In the genomic region with DNA sequence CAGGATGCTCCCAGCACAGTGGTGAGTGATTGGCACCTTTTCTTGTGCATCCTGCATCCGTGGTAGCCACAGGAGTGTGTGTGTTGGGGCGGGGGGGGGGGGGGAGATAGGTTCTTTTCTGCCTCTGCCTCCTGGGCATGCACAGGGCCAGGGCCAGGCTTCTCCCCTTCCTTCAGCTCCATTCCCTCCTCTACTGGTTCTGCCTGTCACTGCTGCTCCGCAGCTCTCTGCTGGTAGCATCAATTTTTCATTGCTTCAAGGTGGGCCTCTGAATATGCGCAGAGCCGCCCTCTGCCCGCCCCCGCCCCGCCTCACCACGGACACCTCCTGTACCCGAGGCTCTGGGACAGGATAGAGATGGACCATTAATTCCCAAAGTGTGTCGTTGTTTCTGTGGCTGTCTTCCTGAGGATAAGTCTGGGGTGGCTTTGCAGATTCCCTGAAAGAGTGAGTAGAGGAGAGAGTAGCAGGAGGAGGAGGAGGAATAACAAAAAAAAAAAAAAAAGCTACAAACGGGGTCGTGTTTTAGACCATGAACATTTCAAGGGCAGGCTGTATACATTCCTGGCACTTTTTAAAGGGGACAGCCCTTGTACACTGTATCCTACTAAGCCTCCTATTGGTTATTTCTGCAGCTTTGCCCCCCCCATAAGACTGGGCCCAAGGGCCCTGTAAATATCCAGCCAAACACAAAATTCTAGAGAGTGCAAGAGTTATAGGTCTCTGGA, we compare ENCODE assay signal across 19 mouse cellular contexts. TPM values are rescaled to one million over a fixed set of nuclear protein-coding genes. Genes with fewer than 3 reads are reported as not detected.
DNase-seq lines count a peak whose midpoint lies in the region; ATAC-seq and TF ChIP-seq lines count a peak whose summit lies in the region.
"Had no signal": no experiment of that assay in that cellular context is flagged by ENCODE, and none has a peak within 500 bp of the region (broad histone marks: within the 10 kb centered on the region; RNA-seq: fewer than 3 reads in every experiment).

No protein-coding gene starts in this region.

- DNase-seq in heart, adult 11 months, result peak; percentile 49
- DNase-seq in heart, postnatal 25 days (ENCODE audit: low spot score), result no peak
- no peak for DNase-seq in kidney, postnatal 0 days (ENCODE audit: low spot score)
- DNase-seq in kidney, postnatal 25 days, result no peak
- DNase-seq in hindbrain, postnatal 0 days (ENCODE audit: low spot score), result no peak
- no peak for DNase-seq in adrenal gland, adult 2 months
- DNase-seq: adrenal gland, postnatal 14 days; cerebellum, adult 11-12 months; cerebellum, postnatal 25 days; gastrocnemius, postnatal 25 days; heart, postnatal 36 days; kidney, adult 11 months; layer of hippocampus, postnatal 36 days; thymus, postnatal 36 days had no signal

- H3K4me2 ChIP-seq in kidney, postnatal 0 days (ENCODE audit: low read length), result 0 out of 2 replicates have a peak overlapping the region, but pooled peaks have one; percentile 6
- H3K4me2 ChIP-seq in hindbrain, postnatal 0 days (ENCODE audit: low read depth, low read length), result no peak overlapping the region
- H3K4me2 ChIP-seq in neural tube, embryonic 14.5 days (ENCODE audit: low read depth, low read length), result peak overlapping the region; percentile 21; the same call in 1 of the 2 replicates
- H3K4me2 ChIP-seq: heart, embryonic 11.5 days; liver, embryonic 15.5 days had no signal

- no peak for TF ChIP-seq CTCF in kidney, postnatal 0 days (IDR thresholded peaks at IDR 0.05; ENCODE audit: low read depth)
- TF ChIP-seq CTCF in hindbrain, postnatal 0 days (IDR thresholded peaks at IDR 0.05; ENCODE audit: low read depth), result no peak

- no peak for ATAC-seq in kidney, postnatal 0 days (replicated peaks; ENCODE audit: low FRiP score, low read depth)
- ATAC-seq in hindbrain, postnatal 0 days, result peak; percentile 63
- peak; percentile 74 for ATAC-seq in neural tube, embryonic 14.5 days (ENCODE audit: low read depth)

- H3K4me1 ChIP-seq in kidney, postnatal 0 days (replicated peaks; ENCODE audit: insufficient read depth, low read length), result no peaks in the 10 kb centered on the region
- no peaks in the 10 kb centered on the region for H3K4me1 ChIP-seq in hindbrain, postnatal 0 days (ENCODE audit: insufficient read depth, low read length)
- H3K4me1 ChIP-seq in neural tube, embryonic 14.5 days (ENCODE audit: control insufficient read depth, insufficient read depth, low read length), result no peaks in the 10 kb centered on the region
- H3K4me1 ChIP-seq: liver, embryonic 15.5 days had no signal

- H3K27ac ChIP-seq in kidney, postnatal 0 days, result no peak overlapping the region
- no peak overlapping the region for H3K27ac ChIP-seq in hindbrain, postnatal 0 days
- H3K27ac ChIP-seq in neural tube, embryonic 14.5 days (ENCODE audit: low read depth, low read length), result no peak overlapping the region
- H3K27ac ChIP-seq: embryonic facial prominence, embryonic 10.5 days; liver, embryonic 15.5 days had no signal

- H3K9ac ChIP-seq in kidney, postnatal 0 days (ENCODE audit: low read depth, low read length), result no peak overlapping the region
- H3K9ac ChIP-seq in hindbrain, postnatal 0 days (replicated peaks; ENCODE audit: low read length), result no peak overlapping the region
- H3K9ac ChIP-seq in neural tube, embryonic 14.5 days (replicated peaks; ENCODE audit: low read depth, low read length), result no peak overlapping the region
- H3K9ac ChIP-seq: liver, embryonic 15.5 days had no signal

- H3K36me3 ChIP-seq in kidney, postnatal 0 days (ENCODE audit: insufficient read depth, low read length), result no peaks in the 10 kb centered on the region
- H3K36me3 ChIP-seq in hindbrain, postnatal 0 days (ENCODE audit: insufficient read depth, low read length), result no peaks in the 10 kb centered on the region
- no peaks in the 10 kb centered on the region for H3K36me3 ChIP-seq in neural tube, embryonic 14.5 days (ENCODE audit: control insufficient read depth, insufficient read depth, low read length)
- H3K36me3 ChIP-seq: embryonic facial prominence, embryonic 10.5 days; liver, embryonic 15.5 days had no signal

- H3K27me3 ChIP-seq in kidney, postnatal 0 days (ENCODE audit: insufficient read depth, low read length), result no peaks in the 10 kb centered on the region
- no peaks in the 10 kb centered on the region for H3K27me3 ChIP-seq in hindbrain, postnatal 0 days (ENCODE audit: insufficient read depth, low read length)
- H3K27me3 ChIP-seq in neural tube, embryonic 14.5 days (ENCODE audit: control insufficient read depth, insufficient read depth, low read length), result no peaks in the 10 kb centered on the region
- H3K27me3 ChIP-seq: liver, embryonic 15.5 days had no signal

- intact Hi-C loops in heart, postnatal 25 days (cut with DNase I), result no loop called here

- no peak overlapping the region for H3K4me3 ChIP-seq in kidney, postnatal 0 days (replicated peaks; ENCODE audit: low read depth, low read length)
- no peak overlapping the region for H3K4me3 ChIP-seq in hindbrain, postnatal 0 days (ENCODE audit: low read length)
- H3K4me3 ChIP-seq in neural tube, embryonic 14.5 days (ENCODE audit: low read depth, low read length), result no peak overlapping the region
- H3K4me3 ChIP-seq: embryonic facial prominence, embryonic 10.5 days; erythroblast, embryonic 14.5 days; liver, embryonic 15.5 days had no signal

- H3K9me3 ChIP-seq in kidney, postnatal 0 days (replicated peaks; ENCODE audit: low read length), result no peaks in the 10 kb centered on the region
- no peaks in the 10 kb centered on the region for H3K9me3 ChIP-seq in hindbrain, postnatal 0 days (ENCODE audit: low read length)
- H3K9me3 ChIP-seq in neural tube, embryonic 14.5 days (ENCODE audit: control insufficient read depth, low read length), result no peaks in the 10 kb centered on the region
- H3K9me3 ChIP-seq: embryonic facial prominence, embryonic 10.5 days; liver, embryonic 15.5 days had no signal

- 15% methylated on average over 13 of the region's 13 CpGs for WGBS in kidney, postnatal 0 days
- 46% methylated on average over 13 of the region's 13 CpGs for WGBS in hindbrain, postnatal 0 days
- 40% methylated on average over 13 of the region's 13 CpGs for WGBS in neural tube, embryonic 14.5 days

RNA-seq across cellular contexts. Expression of a gene that starts 21.1 kb away (rescaled TPM):
- 10 to 100 TPM; 73.6 to 82.5 TPM for total RNA-seq in heart, postnatal 25 days (2021)
- polyA plus RNA-seq in kidney, postnatal 0 days (2015; fragmentation: Nextera tagmentation; extraction: Ambion mirVana), result 797 and 890 TPM in 2 replicates
- total RNA-seq in hindbrain, postnatal 0 days (2014; rRNA removed), result 86.7 and 87.2 TPM in 2 replicates
- 585 and 630 TPM in 2 replicates for polyA plus RNA-seq in hindbrain, postnatal 0 days (2015; fragmentation: Nextera tagmentation; extraction: Ambion mirVana)
- 564 and 581 TPM in 2 replicates for polyA plus RNA-seq in neural tube, embryonic 14.5 days (2014; fragmentation: Nextera tagmentation; extraction: Ambion mirVana)
- total RNA-seq in adrenal gland, adult 2 months (2021), result 100 to 1,000 TPM; 175 to 199 TPM
- polyA plus RNA-seq in adrenal gland, adult 2 months (2012; rRNA removed), result 0.47 and 0.56 TPM in 2 replicates

Comparison
In these comparisons a context has a peak if more than half of its experiments do, and no peak if none do; other contexts are left out.
1. RNA of a gene that starts 21.1 kb away (polyA plus RNA-seq): 797 to 890 TPM in kidney, postnatal 0 days, 585 to 630 TPM in hindbrain, postnatal 0 days and 564 to 581 TPM in neural tube, embryonic 14.5 days; 0.47 to 0.56 TPM in adrenal gland, adult 2 months; every median in the first group is over 100 times any median in the second.